Mouse (Mus musculus): ENCODE results near the gene Dnase2a.

Dnase2a gene

GRCm38 (mm10) chr8:84909162-84909767 lies 905 bp downstream of the Dnase2a start:
- DNase-seq, result no peak

GRCm38 (mm10) chr8:84909949-84910348 lies 1.6 kb downstream of the Dnase2a start:
- no peak for DNase-seq

- DNase-seq, result no peak
These were observed 2.2 kb downstream of the Dnase2a start for GRCm38 (mm10) chr8:84910551-84910950.

GRCm38 (mm10) chr8:84911854-84912253 lies 3.5 kb downstream of the Dnase2a start:
- DNase-seq, result no peak

- DNase-seq, result no peak
These were observed 4.0 kb downstream of the Dnase2a start for GRCm38 (mm10) chr8:84912391-84912790.

- DNase-seq, result peak; percentile 72
These were observed 4.6 kb downstream of the Dnase2a start for GRCm38 (mm10) chr8:84912895-84913501.

GRCm38 (mm10) chr8:84913502-84913900 lies 5.1 kb downstream of the Dnase2a start:
- no peak for DNase-seq

- peak; percentile 64 for DNase-seq
These were observed 5.6 kb downstream of the Dnase2a start for GRCm38 (mm10) chr8:84913960-84914359.

GRCm38 (mm10) chr8:84915269-84915668 lies 6.9 kb downstream of the Dnase2a start:
- DNase-seq, result no peak

GRCm38 (mm10) chr8:84917781-84918180 lies 9.4 kb downstream of the Dnase2a start:
- no peak for DNase-seq

GRCm38 (mm10) chr8:84918646-84919045 lies 10.3 kb downstream of the Dnase2a start:
- no peak for DNase-seq

GRCm38 (mm10) chr8:84921596-84921995 lies 13.2 kb downstream of the Dnase2a start:
- no peak for DNase-seq

- no peak for DNase-seq
These were observed 17.2 kb downstream of the Dnase2a start for GRCm38 (mm10) chr8:84925557-84925956.

- no peak for DNase-seq
These were observed 19.2 kb downstream of the Dnase2a start for GRCm38 (mm10) chr8:84927513-84927912.

- peak; percentile 89 for DNase-seq
These were observed 20.3 kb downstream of the Dnase2a start for GRCm38 (mm10) chr8:84928456-84929306.

GRCm38 (mm10) chr8:84930582-84930981 lies 22.2 kb downstream of the Dnase2a start:
- no peak for DNase-seq

- DNase-seq, result no peak
These were observed 25.6 kb downstream of the Dnase2a start for GRCm38 (mm10) chr8:84933767-84934559.

- peak; percentile 93 for DNase-seq
These were observed 26.5 kb downstream of the Dnase2a start for GRCm38 (mm10) chr8:84934860-84935259.

GRCm38 (mm10) chr8:84935489-84935888 lies 27.1 kb downstream of the Dnase2a start:
- DNase-seq, result peak; percentile 57

- peak; percentile 60 for DNase-seq
These were observed 27.9 kb downstream of the Dnase2a start for GRCm38 (mm10) chr8:84936041-84936961.

GRCm38 (mm10) chr8:84936962-84937546 lies 28.7 kb downstream of the Dnase2a start, which contains the start of gene Mast1:
TSS of gene Mast1 (minus strand) at chr8:84937359.
- peak; percentile 86 for DNase-seq
